Mouse (Mus musculus): ENCODE measurements at regions not wholly inside any gene's neighbourhood (a gene's known extent, or its start where the extent isn't known, plus 50 kb on each side); places are given as distances from the start of the nearest gene placed in this dataset.

DNA sequence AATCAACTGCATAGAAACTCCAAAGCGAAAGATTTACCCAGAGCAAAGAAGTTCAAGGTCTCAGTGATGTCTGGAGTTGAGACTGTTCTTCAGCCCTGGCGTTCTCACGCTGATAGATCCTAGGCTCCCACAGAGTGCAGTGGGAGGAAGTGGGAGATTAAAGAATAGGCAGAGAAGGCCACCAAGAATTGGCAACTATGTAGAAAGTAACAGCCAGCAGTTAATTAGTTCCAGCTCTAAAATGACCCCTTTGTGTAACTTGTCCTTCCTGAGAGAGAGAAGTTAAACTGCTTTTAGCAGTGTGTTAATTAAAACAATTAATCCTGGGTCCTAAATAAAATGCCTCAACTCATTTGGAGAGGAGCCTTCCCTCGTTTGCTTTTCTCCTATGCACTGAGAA lies 73.7 kb upstream of the Tspan7 start:
- TF ChIP-seq CTCF (IDR thresholded peaks at IDR 0.05; ENCODE audit: borderline replicate concordance, insufficient read depth, low read depth, low read length): no peak
- TF ChIP-seq POLR2A (IDR thresholded peaks at IDR 0.05; ENCODE audit: borderline replicate concordance, insufficient read depth, low read length): no peak
